Mouse (Mus musculus): ENCODE results near the gene Rassf1. TPM values are rescaled to one million over a fixed set of nuclear protein-coding genes. Genes with fewer than 3 reads are reported as not detected.
"Not testable (repeated sequence)": the region's sequence is repeated elsewhere in the genome, so short reads cannot be mapped to it uniquely, and the experiment has no call there.

The Rassf1 gene
- polyA plus RNA-seq, 1 experiment from 2014 or later = 48.0 TPM

DNA sequence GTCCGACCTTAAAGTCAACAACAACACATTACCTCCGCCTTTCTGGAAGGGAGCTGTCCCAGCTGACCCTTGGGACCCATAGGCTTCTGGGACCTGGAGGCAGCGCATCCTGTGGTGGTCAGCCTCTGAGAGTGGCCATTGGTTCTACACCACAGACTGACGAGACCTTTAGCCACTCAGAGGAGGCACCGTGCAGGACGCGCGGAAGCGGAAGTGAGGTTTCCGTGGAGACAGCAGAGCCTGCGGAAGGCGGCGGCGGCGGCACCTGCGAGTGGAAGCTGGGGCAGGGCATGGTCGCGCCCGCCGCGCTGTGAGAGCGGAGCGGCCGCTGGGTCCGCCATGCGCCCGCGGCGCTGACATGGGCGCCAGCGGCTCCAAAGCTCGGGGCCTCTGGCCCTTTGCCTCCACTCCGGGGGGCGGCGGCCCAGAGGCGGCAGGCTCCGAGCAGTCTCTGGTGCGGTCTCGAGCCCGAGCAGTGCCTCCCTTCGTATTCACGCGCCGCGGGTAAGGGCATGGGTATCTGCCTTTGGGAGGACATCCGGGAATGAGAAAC, 11.8 kb downstream of the Rassf1 start, which contains the start of gene Tusc2:
Gene Tusc2 (plus strand): TSS at position 227 of the 553 bp plus-strand sequence.
- H3K36me3 ChIP-seq (ENCODE audit: control insufficient read depth, insufficient read depth) = peaks cover 42% of the 10 kb centered on the region
- WGBS = under 1% methylated on average over 46 of the region's 46 CpGs
- H3K4me3 ChIP-seq (ENCODE audit: low read depth, low read length) = peak within 1 kb of the TSS; percentile 87

DNA sequence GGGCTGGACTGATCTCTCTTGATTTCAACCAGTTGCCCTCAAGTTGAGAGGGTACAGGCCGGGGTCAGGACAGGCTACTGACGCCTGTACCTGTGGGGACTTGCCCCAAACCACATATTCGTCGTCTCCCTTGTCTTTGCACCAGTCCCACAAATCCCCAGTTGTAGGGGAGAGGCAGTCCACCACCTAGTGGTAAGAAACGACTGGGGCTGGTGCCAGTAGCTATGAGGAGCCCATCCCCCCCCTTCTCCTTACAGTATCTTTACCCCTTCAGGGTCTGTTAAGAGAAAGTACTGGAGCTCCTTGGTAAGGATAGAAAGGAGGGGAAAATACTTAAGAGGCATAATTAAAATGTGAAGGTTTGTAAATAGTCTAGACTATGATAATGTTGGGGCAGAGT, 14.2 kb downstream of the Rassf1 start:
- 47% methylated on average over 5 of the region's 5 CpGs for WGBS
- not testable (repeated sequence) for H3K27me3 ChIP-seq (replicated peaks; ENCODE audit: control insufficient read depth, insufficient read depth, low read length); ATAC-seq; H3K9me3 ChIP-seq (ENCODE audit: control insufficient read depth); H3K9ac ChIP-seq (ENCODE audit: low read depth, low read length); H3K4me3 ChIP-seq (ENCODE audit: low read depth, low read length)
- peaks cover 19% of the 10 kb centered on the region for H3K36me3 ChIP-seq (ENCODE audit: control insufficient read depth, insufficient read depth)
- H3K4me2 ChIP-seq (replicated peaks; ENCODE audit: low read depth) = peak overlapping the region; percentile 81; the same call in 1 of the 2 replicates
- peaks cover 12% of the 10 kb centered on the region; the same call in 1 of the 2 replicates for H3K4me1 ChIP-seq (replicated peaks; ENCODE audit: control insufficient read depth, insufficient read depth, low read length)
- peak; percentile 59 for TF ChIP-seq CTCF (IDR thresholded peaks at IDR 0.05; ENCODE audit: low read depth)
- peak overlapping the region; percentile 37 for H3K27ac ChIP-seq (ENCODE audit: low read depth, low read length)

More for the DNA sequence above, 11.8 kb downstream of the Rassf1 start, which contains the start of gene Tusc2:
- Histone ChIP-seq H3K4me1 (replicated peaks; ENCODE audit: control insufficient read depth, insufficient read depth, low read length) (peaks cover 12% of the 10 kb centered on the region; the same call in 1 of the 2 replicates), H3K4me2 (replicated peaks; ENCODE audit: low read depth) (peak within 1 kb of the TSS; percentile 95), H3K27ac (ENCODE audit: low read depth, low read length) (peak within 1 kb of the TSS; percentile 60), H3K9me3 (ENCODE audit: control insufficient read depth) (no peaks in the 10 kb centered on the region), H3K27me3 (replicated peaks; ENCODE audit: control insufficient read depth, insufficient read depth, low read length) (no peaks in the 10 kb centered on the region), H3K9ac (ENCODE audit: low read depth, low read length) (peak within 1 kb of the TSS; percentile 69)
- ATAC-seq = peak; percentile 88
- no peak for TF ChIP-seq CTCF (IDR thresholded peaks at IDR 0.05; ENCODE audit: low read depth)

DNA sequence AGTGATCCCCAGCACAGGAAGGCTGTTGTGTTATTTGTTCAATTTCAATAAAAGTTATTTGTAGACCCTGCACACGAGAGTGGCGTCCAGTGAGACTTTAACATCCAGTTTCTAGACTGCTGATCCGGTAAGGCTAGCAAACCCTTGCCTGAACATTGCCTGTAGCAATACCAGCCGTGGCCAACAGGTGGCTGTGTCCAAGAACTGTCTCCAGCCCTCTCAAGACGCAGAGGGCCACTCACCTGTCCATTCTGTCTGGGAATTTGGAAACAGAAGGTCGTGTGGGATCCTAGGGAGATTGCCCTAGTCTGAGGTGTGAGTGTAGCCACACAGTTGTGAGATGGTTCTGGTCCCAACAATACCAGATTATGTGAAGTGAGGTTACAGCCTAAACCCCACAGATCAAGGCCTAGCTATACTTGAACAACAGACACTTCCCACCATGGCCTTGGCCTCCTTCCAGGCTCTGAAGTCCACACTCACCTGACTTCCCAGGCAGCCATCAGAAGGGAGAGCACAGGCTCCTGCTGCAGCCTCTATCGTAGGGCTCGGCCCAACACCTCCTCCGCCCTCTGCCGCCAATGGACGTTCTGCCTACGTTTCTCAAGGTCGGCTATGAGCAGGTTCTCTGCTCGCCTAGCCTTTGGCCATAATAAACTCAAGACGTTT, 14.8 kb downstream of the Rassf1 start:
- H3K9ac ChIP-seq (ENCODE audit: low read depth, low read length) = no peak overlapping the region
- peaks cover 14% of the 10 kb centered on the region for H3K36me3 ChIP-seq (ENCODE audit: control insufficient read depth, insufficient read depth)
- peaks cover 16% of the 10 kb centered on the region; the same call in 1 of the 2 replicates for H3K4me1 ChIP-seq (replicated peaks; ENCODE audit: control insufficient read depth, insufficient read depth, low read length)
- H3K4me2 ChIP-seq (replicated peaks; ENCODE audit: low read depth) = peak overlapping the region; percentile 81; the same call in 1 of the 2 replicates
- H3K27me3 ChIP-seq (replicated peaks; ENCODE audit: control insufficient read depth, insufficient read depth, low read length) = no peaks in the 10 kb centered on the region
- peak overlapping the region; percentile 84 for H3K27ac ChIP-seq (ENCODE audit: low read depth, low read length)
- TF ChIP-seq CTCF (IDR thresholded peaks at IDR 0.05; ENCODE audit: low read depth) = peak; percentile 90
- no peaks in the 10 kb centered on the region for H3K9me3 ChIP-seq (ENCODE audit: control insufficient read depth)
- no peak overlapping the region for H3K4me3 ChIP-seq (ENCODE audit: low read depth, low read length)
- WGBS = 38% methylated on average over 15 of the region's 15 CpGs
- 0 out of 2 replicates have a peak, but pooled peaks have one; percentile 11 for ATAC-seq

- Histone ChIP-seq H3K4me3 (ENCODE audit: low read depth, low read length) (no peak overlapping the region), H3K27me3 (replicated peaks; ENCODE audit: control insufficient read depth, insufficient read depth, low read length) (no peaks in the 10 kb centered on the region), H3K9ac (ENCODE audit: low read depth, low read length) (0 out of 2 replicates have a peak overlapping the region, but pooled peaks have one; percentile 13), H3K27ac (ENCODE audit: low read depth, low read length) (peak overlapping the region; percentile 84), H3K36me3 (ENCODE audit: control insufficient read depth, insufficient read depth) (peaks cover 14% of the 10 kb centered on the region), H3K9me3 (ENCODE audit: control insufficient read depth) (no peaks in the 10 kb centered on the region), H3K4me2 (replicated peaks; ENCODE audit: low read depth) (peak overlapping the region; percentile 81; the same call in 1 of the 2 replicates), H3K4me1 (replicated peaks; ENCODE audit: control insufficient read depth, insufficient read depth, low read length) (peaks cover 16% of the 10 kb centered on the region; the same call in 1 of the 2 replicates)
- ATAC-seq = peak; percentile 9; the same call in 1 of the 2 replicates
- WGBS = 34% methylated on average over 3 of the region's 3 CpGs
- peak; percentile 43; the same call in 1 of the 2 replicates for TF ChIP-seq CTCF (IDR thresholded peaks at IDR 0.05; ENCODE audit: low read depth)
Observed at GRCm38 (mm10) chr9:107566855-107567254, 15.5 kb downstream of the Rassf1 start.

- WGBS = 16% methylated on average over 18 of the region's 18 CpGs
- no peak for ATAC-seq
- H3K4me1 ChIP-seq (replicated peaks; ENCODE audit: control insufficient read depth, insufficient read depth, low read length) = peaks cover 20% of the 10 kb centered on the region
Observed at GRCm38 (mm10) chr9:107567702-107568319, 16.5 kb downstream of the Rassf1 start, which contains the start of gene Hyal2. Gene Hyal2, plus strand, starts transcription at chr9:107567945.

More at GRCm38 (mm10) chr9:107567702-107568319, 16.5 kb downstream of the Rassf1 start, which contains the start of gene Hyal2:
- Histone ChIP-seq H3K27me3 (replicated peaks; ENCODE audit: control insufficient read depth, insufficient read depth, low read length) (no peaks in the 10 kb centered on the region), H3K4me3 (ENCODE audit: low read depth, low read length) (peak within 1 kb of the TSS; percentile 72), H3K27ac (ENCODE audit: low read depth, low read length) (peak within 1 kb of the TSS; percentile 84), H3K36me3 (ENCODE audit: control insufficient read depth, insufficient read depth) (peaks cover 17% of the 10 kb centered on the region; the same call in 1 of the 2 replicates), H3K4me2 (replicated peaks; ENCODE audit: low read depth) (peak within 1 kb of the TSS; percentile 81), H3K9me3 (ENCODE audit: control insufficient read depth) (no peaks in the 10 kb centered on the region), H3K9ac (ENCODE audit: low read depth, low read length) (peak within 1 kb of the TSS; percentile 72)
- no peak for TF ChIP-seq CTCF (IDR thresholded peaks at IDR 0.05; ENCODE audit: low read depth)

Data from intestine, postnatal 0 days (tissue).